Mouse (Mus musculus) intestine, embryonic 16.5 days (tissue): ENCODE measurements at regions not wholly inside any gene's neighbourhood (a gene's known extent, or its start where the extent isn't known, plus 50 kb on each side); places are given as distances from the start of the nearest gene placed in this dataset.

Experiments used
- ATAC-seq: fragments of 200-750 bp; cut with Nextera tagmentation; 2 replicates; pipeline ENCODE4 v1.8.0; 2017; ENCODE audit warnings: moderate TSS enrichment, moderate library complexity
- H3K27ac ChIP-seq: fragments of 300-500 bp; sonication (generic); 2 replicates; pipeline ENCODE4 v1.5.1; 2014; ENCODE audit warnings: mild to moderate bottlenecking, low read length
- H3K27me3 ChIP-seq: fragments of 300-500 bp; sonication (generic); replicated peaks from 2 replicates; pipeline ENCODE4 v1.6.1; 2014; ENCODE audit warnings: low read length, control low read depth, mixed read lengths; ENCODE audit not compliant: control insufficient read depth, insufficient read depth
- H3K36me3 ChIP-seq: fragments of 300-500 bp; sonication (generic); 2 replicates; pipeline ENCODE4 v1.6.1; 2014; ENCODE audit warnings: low read length, control low read depth; ENCODE audit not compliant: control insufficient read depth, insufficient read depth
- H3K4me1 ChIP-seq: fragments of 300-500 bp; sonication (generic); 2 replicates; pipeline ENCODE4 v1.6.1; 2014; ENCODE audit warnings: low read length, control low read depth, mixed read lengths; ENCODE audit not compliant: control insufficient read depth, insufficient read depth
- H3K4me2 ChIP-seq: fragments of 300-500 bp; sonication (generic); 2 replicates; pipeline ENCODE4 v1.6.1; 2014; ENCODE audit warnings: low read depth, low read length, control low read depth
- H3K4me3 ChIP-seq: fragments of 300-500 bp; sonication (generic); 2 replicates; pipeline ENCODE4 v1.5.1; 2014; ENCODE audit warnings: mild to moderate bottlenecking, low read length
- H3K9ac ChIP-seq: fragments of 300-500 bp; sonication (generic); 2 replicates; pipeline ENCODE4 v1.6.1; 2014; ENCODE audit warnings: low read depth, low read length
- H3K9me3 ChIP-seq: fragments of 300-500 bp; sonication (generic); 2 replicates; pipeline ENCODE4 v1.6.1; 2016; ENCODE audit warnings: low read length, control low read depth; ENCODE audit not compliant: control insufficient read depth
- WGBS: fragments of 180-500 bp; shearing (Covaris S2); extraction: QIAGEN DNeasy Blood & Tissue Kit; methylation state at CpG from one replicate; pipeline ENCODE4 v1.1.7; 2014; 5-methylcytosine and 5-hydroxymethylcytosine counted together

- Histone ChIP-seq H3K9ac (no peak overlapping the region), H3K4me2 (no peak overlapping the region), H3K27me3 (peaks cover 4% of the 10 kb centered on the region; the same call in 1 of the 2 replicates), H3K4me3 (no peak overlapping the region), H3K36me3 (no peaks in the 10 kb centered on the region), H3K9me3 (no peaks in the 10 kb centered on the region), H3K4me1 (no peaks in the 10 kb centered on the region), H3K27ac (no peak overlapping the region)
- no peak for ATAC-seq
- WGBS: 35% methylated on average over 12 of the region's 12 CpGs
These were observed 104.1 kb upstream of the Zc3h12a start for GRCm38 (mm10) chr4:125231711-125232260.

DNA sequence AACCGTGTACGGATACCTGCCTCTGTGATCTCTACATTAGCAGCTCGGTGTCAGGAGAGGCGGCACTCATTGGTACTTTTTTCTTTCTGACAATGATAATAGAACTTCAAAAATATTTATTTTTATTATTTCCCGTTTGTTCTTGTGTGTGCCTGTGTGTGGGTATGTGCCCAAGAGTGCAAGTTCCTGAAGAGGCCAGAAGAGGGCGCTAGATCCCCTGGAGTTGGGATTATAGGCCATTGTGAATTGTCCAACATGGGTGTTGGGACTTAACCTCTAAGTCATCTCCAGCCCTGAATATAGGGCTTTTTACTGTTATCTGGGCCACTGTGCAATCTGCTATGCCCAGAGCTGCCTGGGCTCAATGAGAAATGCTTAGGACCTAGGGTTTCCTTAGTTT lies 99.6 kb upstream of the Zc3h12a start:
- Histone ChIP-seq H3K36me3 (no peaks in the 10 kb centered on the region), H3K4me2 (no peak overlapping the region), H3K4me1 (no peaks in the 10 kb centered on the region), H3K27ac (no peak overlapping the region), H3K9me3 (no peaks in the 10 kb centered on the region), H3K27me3 (no peaks in the 10 kb centered on the region; the same call in 1 of the 2 replicates), H3K9ac (no peak overlapping the region), H3K4me3 (no peak overlapping the region)
- 87% methylated on average over 6 of the region's 6 CpGs for WGBS
- ATAC-seq: no peak

GRCm38 (mm10) chr4:125222922-125223321 lies 95.3 kb upstream of the Zc3h12a start:
- ATAC-seq: no peak
- WGBS: 47% methylated on average over 6 of the region's 6 CpGs
- H3K4me3 ChIP-seq: no peak overlapping the region
- no peaks in the 10 kb centered on the region for H3K36me3 ChIP-seq
- no peak overlapping the region for H3K27ac ChIP-seq
- H3K27me3 ChIP-seq: no peaks in the 10 kb centered on the region
- no peak overlapping the region for H3K9ac ChIP-seq
- no peaks in the 10 kb centered on the region for H3K4me1 ChIP-seq
- no peak overlapping the region for H3K4me2 ChIP-seq
- no peaks in the 10 kb centered on the region for H3K9me3 ChIP-seq

- no peak for ATAC-seq
These were observed 92.7 kb upstream of the Zc3h12a start for GRCm38 (mm10) chr4:125220314-125220713.

GRCm38 (mm10) chr4:125219209-125219608 lies 91.6 kb upstream of the Zc3h12a start:
- WGBS: 80% methylated on average over 5 of the region's 5 CpGs
- H3K36me3 ChIP-seq: no peaks in the 10 kb centered on the region
- H3K27me3 ChIP-seq: no peaks in the 10 kb centered on the region
- H3K27ac ChIP-seq: no peak overlapping the region
- H3K4me3 ChIP-seq: no peak overlapping the region
- H3K4me2 ChIP-seq: no peak overlapping the region
- no peak overlapping the region for H3K9ac ChIP-seq
- ATAC-seq: no peak
- no peaks in the 10 kb centered on the region for H3K4me1 ChIP-seq
- H3K9me3 ChIP-seq: no peaks in the 10 kb centered on the region

More at GRCm38 (mm10) chr4:125220314-125220713, 92.7 kb upstream of the Zc3h12a start:
- Histone ChIP-seq H3K36me3 (no peaks in the 10 kb centered on the region), H3K9me3 (no peaks in the 10 kb centered on the region), H3K4me2 (no peak overlapping the region), H3K9ac (no peak overlapping the region), H3K4me1 (no peaks in the 10 kb centered on the region), H3K4me3 (no peak overlapping the region), H3K27me3 (no peaks in the 10 kb centered on the region), H3K27ac (no peak overlapping the region)
- 25% methylated on average over 7 of the region's 7 CpGs for WGBS

DNA sequence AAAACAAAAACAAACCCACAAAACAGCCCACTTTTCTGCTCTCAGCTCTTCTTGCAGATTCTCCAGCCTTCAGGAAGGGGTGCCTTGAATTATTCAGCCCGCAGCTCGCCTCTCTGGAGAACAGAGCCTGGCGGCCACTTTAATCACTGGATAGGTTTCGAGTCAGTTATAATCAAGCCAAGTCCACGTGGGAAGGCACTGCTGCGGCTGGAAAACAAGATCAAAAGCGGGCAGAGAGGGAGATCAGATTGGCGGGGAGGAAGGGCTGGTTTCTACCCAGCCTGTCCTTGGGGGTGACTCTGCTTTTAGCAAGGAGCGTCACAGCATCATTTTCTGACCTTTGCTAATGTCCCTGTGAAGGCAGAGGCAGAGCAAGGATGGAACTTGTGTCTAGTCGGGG lies 86.7 kb upstream of the Zc3h12a start:
- H3K27ac ChIP-seq: no peak overlapping the region
- no peak overlapping the region for H3K9ac ChIP-seq
- ATAC-seq: no peak
- no peak overlapping the region for H3K4me3 ChIP-seq
- H3K9me3 ChIP-seq: no peaks in the 10 kb centered on the region
- no peak overlapping the region for H3K4me2 ChIP-seq
- H3K36me3 ChIP-seq: no peaks in the 10 kb centered on the region
- WGBS: 61% methylated on average over 10 of the region's 10 CpGs
- H3K4me1 ChIP-seq: no peaks in the 10 kb centered on the region
- H3K27me3 ChIP-seq: no peaks in the 10 kb centered on the region

GRCm38 (mm10) chr4:125212176-125212530 lies 84.5 kb upstream of the Zc3h12a start:
- 28% methylated on average over 7 of the region's 7 CpGs for WGBS
- no peak overlapping the region for H3K27ac ChIP-seq

DNA sequence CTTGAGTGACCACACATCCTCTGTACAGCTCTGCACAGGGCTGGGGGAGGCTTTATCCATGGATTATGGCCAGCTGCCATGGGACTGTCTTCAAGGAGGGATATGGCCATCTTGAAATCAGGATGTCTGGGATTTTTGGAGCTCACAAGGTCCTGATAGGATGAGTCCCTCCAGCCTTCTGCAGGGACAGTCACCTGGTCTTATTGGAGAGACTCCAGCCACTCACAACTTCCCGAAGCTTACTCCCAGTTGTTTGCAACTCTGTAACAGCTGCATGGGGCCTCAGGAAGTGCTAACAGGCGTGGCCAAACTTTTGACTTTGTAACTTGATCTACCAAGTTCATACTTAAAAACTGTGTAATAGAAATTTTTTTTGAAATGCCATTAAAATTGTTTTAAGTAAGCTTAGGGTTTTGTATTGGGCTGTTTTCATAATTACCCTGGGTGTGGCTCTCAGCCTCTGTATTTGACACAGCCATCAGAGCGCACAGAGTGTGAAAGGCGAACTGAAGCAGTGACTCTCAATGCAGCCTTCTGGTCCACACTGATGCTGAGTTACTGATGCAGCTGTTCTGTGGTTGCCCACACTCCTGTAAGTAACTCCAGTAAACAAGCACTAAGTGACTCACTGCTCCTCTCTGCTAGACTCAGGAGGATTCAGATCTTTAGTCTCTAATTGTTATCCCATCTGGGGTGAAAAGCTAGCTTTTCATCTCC lies 84.0 kb upstream of the Zc3h12a start:
- Histone ChIP-seq H3K4me1 (no peaks in the 10 kb centered on the region), H3K27me3 (no peaks in the 10 kb centered on the region), H3K9me3 (no peaks in the 10 kb centered on the region), H3K27ac (no peak overlapping the region), H3K9ac (no peak overlapping the region), H3K36me3 (no peaks in the 10 kb centered on the region), H3K4me2 (no peak overlapping the region), H3K4me3 (no peak overlapping the region)
- no peak for ATAC-seq
- WGBS: 37% methylated on average over 4 of the region's 4 CpGs

More at GRCm38 (mm10) chr4:125212176-125212530, 84.5 kb upstream of the Zc3h12a start:
- H3K4me3 ChIP-seq: no peak overlapping the region
- H3K27me3 ChIP-seq: no peaks in the 10 kb centered on the region
- no peaks in the 10 kb centered on the region for H3K4me1 ChIP-seq
- H3K9me3 ChIP-seq: no peaks in the 10 kb centered on the region
- ATAC-seq: no peak
- H3K4me2 ChIP-seq: no peak overlapping the region
- no peaks in the 10 kb centered on the region for H3K36me3 ChIP-seq
- H3K9ac ChIP-seq: no peak overlapping the region

DNA sequence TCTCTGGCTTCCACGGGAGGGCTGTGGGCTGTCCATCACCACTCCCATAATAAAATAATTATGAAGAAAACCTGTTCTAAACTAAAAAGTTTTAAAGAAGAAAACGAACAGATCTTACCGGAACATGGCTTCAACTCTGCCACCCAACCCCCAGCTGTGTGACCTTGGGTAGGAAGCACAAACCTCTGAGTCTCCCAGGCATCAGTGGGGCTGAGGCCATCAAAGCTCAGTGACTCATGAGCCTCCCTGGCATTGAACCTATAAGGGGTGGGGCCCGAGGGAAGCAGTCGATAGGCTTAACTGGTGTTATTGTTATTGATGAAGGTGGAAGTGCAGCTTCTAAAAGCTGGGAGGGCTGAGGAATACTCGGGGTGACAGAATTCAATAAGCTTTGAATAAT lies 83.1 kb upstream of the Zc3h12a start:
- no peak overlapping the region for H3K27ac ChIP-seq
- H3K27me3 ChIP-seq: no peaks in the 10 kb centered on the region
- no peak overlapping the region for H3K4me2 ChIP-seq
- WGBS: 81% methylated on average over 6 of the region's 6 CpGs
- H3K4me3 ChIP-seq: no peak overlapping the region
- H3K4me1 ChIP-seq: no peaks in the 10 kb centered on the region
- no peak overlapping the region for H3K9ac ChIP-seq
- H3K36me3 ChIP-seq: no peaks in the 10 kb centered on the region
- no peaks in the 10 kb centered on the region for H3K9me3 ChIP-seq
- no peak for ATAC-seq
